Mouse (Mus musculus) intestine, embryonic 14.5 days (tissue): ENCODE data around the gene Tmem59. TPM values are rescaled to one million over a fixed set of nuclear protein-coding genes. Genes with fewer than 3 reads are reported as not detected.

Experiments
- ATAC-seq: fragments of 200-750 bp; cut with Nextera tagmentation; replicated peaks from 2 replicates; pipeline ENCODE4 v1.8.0; 2017; ENCODE audit warnings: low read depth, moderate number of reproducible peaks, moderate TSS enrichment, moderate library complexity; ENCODE audit not compliant: low FRiP score, low TSS enrichment
- DNase-seq: peaks from one replicate; pipeline ENCODE4 v3.0.0-alpha.2; 2018; ENCODE audit warnings: low spot score
- H3K27ac ChIP-seq: fragments of 300-500 bp; sonication (generic); 2 replicates; pipeline ENCODE4 v1.5.1; 2014; ENCODE audit warnings: low read depth, mild to moderate bottlenecking, control low read depth
- H3K27me3 ChIP-seq: fragments of 300-500 bp; sonication (generic); replicated peaks from 2 replicates; pipeline ENCODE4 v1.6.1; 2014; ENCODE audit warnings: low read length, control low read depth; ENCODE audit not compliant: control insufficient read depth, insufficient read depth
- H3K36me3 ChIP-seq: fragments of 300-500 bp; sonication (generic); 2 replicates; pipeline ENCODE4 v1.6.1; 2014; ENCODE audit warnings: low read length, control low read depth; ENCODE audit not compliant: control insufficient read depth, insufficient read depth
- H3K4me1 ChIP-seq: fragments of 300-500 bp; sonication (generic); replicated peaks from 2 replicates; pipeline ENCODE4 v1.6.1; 2014; ENCODE audit warnings: low read length, control low read depth, mixed read lengths; ENCODE audit not compliant: control insufficient read depth, insufficient read depth
- H3K4me2 ChIP-seq: fragments of 300-500 bp; sonication (generic); 2 replicates; pipeline ENCODE4 v1.6.1; 2014; ENCODE audit warnings: low read length
- H3K4me3 ChIP-seq: fragments of 300-500 bp; sonication (generic); 2 replicates; pipeline ENCODE4 v1.5.1; 2014; ENCODE audit warnings: low read depth, low read length, control low read depth, mixed read lengths
- H3K9ac ChIP-seq: fragments of 300-500 bp; sonication (generic); 2 replicates; pipeline ENCODE4 v1.6.1; 2014; ENCODE audit warnings: mild to moderate bottlenecking, low read length
- H3K9me3 ChIP-seq: fragments of 300-500 bp; sonication (generic); 2 replicates; pipeline ENCODE4 v1.6.1; 2016; ENCODE audit warnings: low read length, control low read depth; ENCODE audit not compliant: control insufficient read depth
- WGBS: fragments of 180-500 bp; shearing (Covaris S2); extraction: QIAGEN DNeasy Blood & Tissue Kit; methylation state at CpG from one replicate; pipeline ENCODE4 v1.1.7; 2014; 5-methylcytosine and 5-hydroxymethylcytosine counted together
- polyA plus RNA-seq: library from polyadenylated mRNA; unstranded; fragments of >200 nt; fragmentation: Nextera tagmentation; extraction: Ambion mirVana; gene quantifications from 2 replicates; pipeline ENCODE4 v1.2.1, GENCODE M21; 2014

The Tmem59 gene
- polyA plus RNA-seq, 1 experiment from 2014 or later = 346 TPM

- Histone ChIP-seq H3K4me2 (no peak overlapping the region), H3K4me1 (peaks cover 41% of the 10 kb centered on the region), H3K36me3 (peaks cover 7% of the 10 kb centered on the region), H3K27me3 (no peaks in the 10 kb centered on the region), H3K4me3 (no peak overlapping the region), H3K27ac (no peak overlapping the region), H3K9ac (no peak overlapping the region), H3K9me3 (no peaks in the 10 kb centered on the region)
- WGBS = 21% methylated on average over 4 of the region's 4 CpGs
- ATAC-seq (no peak), DNase-seq (no peak)
Observed at GRCm38 (mm10) chr4:107250494-107250893, 72.3 kb downstream of the Tmem59 start.

Other genes with a start within 250 kb of the Tmem59 start
- gene Mrpl37, start 111.5 kb upstream of the Tmem59 start, polyA plus RNA-seq = 118 and 121 TPM in 2 replicates
- 4.9 and 8.7 TPM in 2 replicates for gene Cyb5rl, start 111.4 kb upstream of the Tmem59 start, polyA plus RNA-seq
- gene Cdcp2, start 81.5 kb upstream of the Tmem59 start, polyA plus RNA-seq = not detected in 2 replicates
- 18.0 and 18.9 TPM in 2 replicates for gene Tceanc2, start 717 bp downstream of the Tmem59 start, polyA plus RNA-seq
- gene Ldlrad1, start 30.8 kb downstream of the Tmem59 start, polyA plus RNA-seq = not detected in 2 replicates
- 62.7 and 65.8 TPM in 2 replicates for gene Lrrc42, start 75.1 kb downstream of the Tmem59 start, polyA plus RNA-seq
- 31.1 and 39.1 TPM in 2 replicates for gene Hspb11, start 75.2 kb downstream of the Tmem59 start, polyA plus RNA-seq
- gene Dio1, start 128.8 kb downstream of the Tmem59 start, polyA plus RNA-seq = 0.14 and 0.20 TPM in 2 replicates
- 54.3 and 60.2 TPM in 2 replicates for gene Yipf1, start 136.0 kb downstream of the Tmem59 start, polyA plus RNA-seq
- 41.2 and 41.8 TPM in 2 replicates for gene Ndc1, start 189.4 kb downstream of the Tmem59 start, polyA plus RNA-seq